Mouse (Mus musculus) adrenal gland, adult 18-20 months (tissue): ENCODE measurements around the gene Ffar1. TPM values are rescaled to one million over a fixed set of nuclear protein-coding genes. Genes with fewer than 3 reads are reported as not detected.

Experiments used
- DNase-seq, 2 experiments: peaks; one replicate each; pipeline ENCODE4 v3.0.0; 2021 to 2022; ENCODE audit warnings: low spot score in 2 of 2
- long read RNA-seq, 2 experiments: library from polyadenylated mRNA; stranded (forward); transcript quantifications; one replicate each; pipeline ENCODE4 v2.0.0; 2021
- total RNA-seq, 2 experiments: library from RNA; stranded (reverse); gene quantifications; 1 replicate in 1 of 2; 2 replicates in 1 of 2; pipeline ENCODE4 v1.2.3; 2021

Ffar1 gene
- not detected for total RNA-seq
- long read RNA-seq, experiment 1 = 0 reads
- long read RNA-seq, experiment 2 = 0 reads

GRCm38 (mm10) chr7:30861464-30861863 lies at the start of gene Ffar1:
Gene Ffar1 (minus strand): TSS chr7:30861564.
- no peak for DNase-seq

DNA sequence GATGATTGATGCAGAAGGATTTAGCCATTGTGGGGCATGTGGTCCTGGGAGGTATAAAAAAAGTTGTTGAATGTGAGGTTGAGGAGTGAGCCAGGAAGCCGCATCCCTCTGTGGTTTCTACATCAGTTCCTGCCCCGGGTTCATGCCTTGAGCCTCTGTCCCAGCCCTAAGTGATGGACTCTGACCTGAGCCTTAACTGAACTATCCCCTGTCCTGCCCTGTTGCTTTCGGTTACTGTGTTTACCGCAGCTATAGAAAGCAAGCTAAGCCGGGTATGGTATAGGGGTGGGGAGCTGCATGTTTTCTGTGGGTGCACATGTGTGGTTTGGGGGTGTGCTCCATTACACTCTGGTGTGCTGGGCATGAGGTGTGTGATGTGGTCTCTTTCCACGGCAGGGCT lies 48.4 kb upstream of the Ffar1 start:
- no peak for DNase-seq

DNA sequence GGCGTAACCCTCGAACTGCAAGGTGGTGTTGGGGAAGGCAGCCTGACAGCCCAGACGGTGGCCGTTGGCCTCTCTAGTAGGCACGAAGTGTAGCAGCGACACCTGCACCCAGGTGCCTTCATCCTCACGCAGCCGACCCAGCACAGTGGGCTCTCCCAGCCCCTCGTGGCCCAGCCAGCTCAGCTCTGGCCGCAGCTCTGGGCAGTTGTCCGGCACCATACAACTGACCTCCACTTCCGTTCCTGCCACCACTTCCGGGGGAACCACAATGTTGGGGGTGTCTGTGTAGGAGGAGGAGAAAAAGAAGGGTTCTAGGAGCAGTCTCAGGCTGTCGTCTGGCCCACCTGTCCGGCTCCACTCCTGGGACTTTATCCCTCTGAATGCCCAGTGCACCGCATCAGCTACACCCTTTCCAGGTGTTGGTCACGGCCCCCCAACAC lies 47.6 kb upstream of the Ffar1 start:
- no peak for DNase-seq

GRCm38 (mm10) chr7:30908277-30908991 lies 47.1 kb upstream of the Ffar1 start:
- no peak for DNase-seq

DNA sequence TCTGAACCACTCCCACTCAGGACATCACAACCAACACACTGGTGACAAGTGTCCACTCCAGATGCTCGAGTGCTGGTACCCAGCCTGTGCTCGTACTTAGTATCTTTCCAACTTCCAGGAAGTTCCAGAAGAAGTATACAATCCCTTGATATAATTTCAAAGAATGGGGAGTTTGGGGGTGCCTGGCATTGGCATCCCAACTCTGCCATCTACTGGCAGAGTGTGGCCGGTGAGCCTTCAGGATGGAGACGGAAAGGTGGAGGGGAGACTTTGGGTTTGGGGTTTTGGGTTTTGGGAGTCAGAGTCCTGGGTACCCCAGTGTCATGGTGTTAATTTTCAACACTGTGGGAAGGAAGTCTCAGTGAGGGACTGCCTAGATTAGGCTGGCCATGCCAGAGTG lies 42.7 kb upstream of the Ffar1 start:
- no peak for DNase-seq

GRCm38 (mm10) chr7:30895217-30895616 lies 33.9 kb upstream of the Ffar1 start:
- DNase-seq = no peak

- DNase-seq = no peak
These were observed 31.2 kb upstream of the Ffar1 start for GRCm38 (mm10) chr7:30892515-30892914.

DNA sequence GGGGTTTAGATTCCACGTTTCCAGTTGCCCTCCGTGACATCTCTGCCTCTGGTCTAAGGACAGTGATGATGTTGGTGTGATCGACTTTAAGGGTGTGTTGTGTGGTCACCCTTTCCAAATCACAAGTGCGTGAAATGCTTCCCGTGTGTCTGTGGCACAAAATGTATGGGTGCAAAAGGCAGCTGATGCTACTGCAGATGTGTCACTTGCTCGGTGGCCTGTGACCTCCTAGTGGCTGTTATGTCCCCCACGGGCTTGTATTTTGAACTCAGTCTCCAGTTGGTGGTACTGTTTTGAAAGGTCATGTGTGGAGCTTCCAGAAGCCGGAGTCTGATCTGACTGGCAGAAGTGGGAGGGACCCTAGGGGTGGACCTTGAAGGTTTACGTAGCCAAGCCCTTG lies 30.4 kb upstream of the Ffar1 start:
- DNase-seq = no peak

DNA sequence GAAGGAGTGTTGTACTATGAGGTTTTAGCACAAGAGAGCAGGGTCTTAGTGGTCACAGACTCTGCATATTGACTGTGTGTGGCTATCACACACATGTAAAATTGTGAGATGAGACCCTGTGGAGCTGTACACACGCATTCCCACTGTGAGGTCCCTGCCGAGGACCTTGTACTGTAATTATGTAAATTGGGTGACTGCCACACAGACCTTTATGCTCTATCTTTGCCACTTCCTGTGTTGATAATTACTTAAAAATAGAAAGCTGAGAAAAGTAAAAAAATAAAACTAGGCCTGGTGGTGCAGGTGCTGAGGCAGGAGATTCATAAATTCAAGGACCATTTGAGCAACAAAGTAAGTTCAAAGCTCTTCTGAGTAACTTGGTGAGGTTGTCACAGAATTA lies 29.3 kb upstream of the Ffar1 start:
- no peak for DNase-seq

DNA sequence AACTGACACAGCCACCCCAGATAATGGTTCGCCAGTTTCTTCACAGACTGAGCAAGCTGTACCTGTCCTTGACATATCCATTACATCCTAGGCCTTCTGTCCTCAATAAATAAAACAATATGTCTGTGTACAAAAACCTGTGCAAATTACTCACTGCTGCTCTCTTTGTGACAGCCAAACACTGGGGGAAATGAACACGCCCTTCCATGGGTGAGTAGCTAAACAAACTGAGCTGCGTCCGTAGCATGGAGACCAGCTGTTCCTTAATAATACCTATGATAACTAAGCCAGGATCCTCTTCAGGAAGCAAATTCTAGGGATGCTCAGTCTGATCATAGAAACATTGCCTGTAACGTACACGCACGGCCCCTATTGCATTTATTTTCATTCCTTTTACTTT lies 27.4 kb upstream of the Ffar1 start:
- DNase-seq = no peak

DNA sequence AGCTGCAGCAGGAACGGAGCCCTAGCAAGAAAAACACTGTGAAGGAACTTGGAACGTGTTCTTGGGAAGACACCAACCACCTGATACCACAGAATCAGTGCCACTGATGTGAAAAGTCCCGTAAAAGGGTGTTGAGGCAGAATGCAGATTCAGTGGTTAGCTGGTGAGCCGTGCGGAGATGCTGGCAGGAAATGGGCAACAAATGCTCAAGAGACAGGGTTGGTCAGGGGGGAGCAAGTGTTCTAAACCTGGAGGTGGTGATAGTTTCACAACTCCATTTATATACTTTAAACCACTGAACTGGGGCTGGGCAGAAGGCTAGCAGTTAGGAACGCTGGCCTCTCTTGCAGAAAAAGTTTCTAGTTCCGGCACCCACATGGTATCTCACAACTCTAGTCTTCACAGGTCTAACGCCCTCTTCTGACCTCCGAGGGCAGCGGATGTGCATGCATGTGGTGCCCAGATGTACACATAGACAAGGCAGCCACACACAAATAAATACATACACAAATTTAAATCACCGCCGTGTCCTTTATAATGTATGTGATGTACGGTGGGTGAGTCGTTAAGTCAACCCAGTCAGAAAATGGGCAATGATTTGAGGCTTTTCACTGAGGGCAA lies 26.3 kb upstream of the Ffar1 start:
- no peak for DNase-seq

- no peak for DNase-seq
These were observed 25.5 kb upstream of the Ffar1 start for GRCm38 (mm10) chr7:30886852-30887251.

DNA sequence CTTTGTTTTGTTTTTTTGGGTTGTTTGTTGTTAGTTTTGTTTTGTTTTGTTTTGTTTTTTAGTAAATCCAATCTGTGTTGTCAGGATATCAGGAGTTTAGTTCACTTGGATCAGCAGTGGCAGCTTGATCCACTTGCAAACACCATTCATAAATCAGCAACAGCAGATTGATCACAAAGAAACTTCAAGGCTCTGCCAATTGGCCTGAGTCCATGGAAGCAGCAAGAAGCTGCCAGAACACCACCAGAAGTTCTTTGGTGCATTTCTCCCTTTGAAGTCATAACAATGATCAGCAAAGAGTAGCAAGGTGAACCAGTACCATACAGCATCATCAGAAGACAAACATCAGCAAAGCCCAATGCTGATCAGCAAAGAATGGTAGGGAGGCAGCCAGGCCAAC lies 22.7 kb upstream of the Ffar1 start:
- no peak for DNase-seq

DNA sequence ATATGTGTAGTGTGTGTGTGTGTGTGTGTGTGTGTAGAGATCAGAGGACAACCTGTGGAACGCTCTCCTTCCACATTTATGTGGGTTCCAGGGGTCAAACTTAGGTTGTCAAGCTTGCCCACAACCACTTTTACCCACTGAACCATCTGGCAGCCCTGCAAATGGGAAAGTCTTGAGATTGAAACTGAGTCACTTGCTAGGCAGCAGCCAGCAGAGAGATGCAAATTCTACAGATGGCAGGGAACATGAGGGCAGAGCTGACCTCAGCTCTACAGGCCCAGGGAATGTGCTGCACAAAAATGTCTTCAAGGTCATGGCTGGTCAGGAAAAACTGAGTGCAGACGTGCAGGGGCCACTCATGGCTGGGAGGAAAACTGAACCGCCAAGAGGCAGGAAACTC lies 20.0 kb upstream of the Ffar1 start:
- no peak for DNase-seq

DNA sequence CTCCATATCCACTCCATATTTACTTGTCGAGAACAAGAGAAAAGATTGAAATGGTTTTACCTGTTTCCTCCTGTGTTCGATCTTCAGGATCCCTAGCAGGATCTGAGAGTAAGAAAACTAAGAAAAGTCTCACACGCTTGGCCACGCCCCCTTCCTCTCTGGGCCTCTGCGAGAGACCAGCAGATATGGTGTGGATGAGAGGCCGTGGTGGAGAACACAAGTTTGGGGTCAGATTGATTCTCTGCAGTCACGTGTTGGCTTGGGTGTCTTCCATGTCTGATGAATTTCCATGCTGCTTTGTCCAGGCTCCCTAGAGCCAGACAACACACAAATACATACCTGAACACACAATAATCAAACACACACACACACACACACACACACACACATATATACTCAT lies 18.8 kb upstream of the Ffar1 start, which contains the start of gene Cd22:
TSS of gene Cd22 (minus strand) at position 167 of the 400 bp plus-strand sequence.
- DNase-seq = no peak

- no peak for DNase-seq
These were observed 17.6 kb upstream of the Ffar1 start for GRCm38 (mm10) chr7:30878950-30879349.

GRCm38 (mm10) chr7:30873083-30873482 lies 11.7 kb upstream of the Ffar1 start:
- peak; percentile 74 to 76 for DNase-seq

GRCm38 (mm10) chr7:30863386-30863785 lies 2.0 kb upstream of the Ffar1 start:
- DNase-seq = no peak

GRCm38 (mm10) chr7:30859635-30860402 lies 1.5 kb downstream of the Ffar1 start:
- no peak for DNase-seq

GRCm38 (mm10) chr7:30859290-30859634 lies 2.1 kb downstream of the Ffar1 start:
- peak; percentile 71 to 74 for DNase-seq

DNA sequence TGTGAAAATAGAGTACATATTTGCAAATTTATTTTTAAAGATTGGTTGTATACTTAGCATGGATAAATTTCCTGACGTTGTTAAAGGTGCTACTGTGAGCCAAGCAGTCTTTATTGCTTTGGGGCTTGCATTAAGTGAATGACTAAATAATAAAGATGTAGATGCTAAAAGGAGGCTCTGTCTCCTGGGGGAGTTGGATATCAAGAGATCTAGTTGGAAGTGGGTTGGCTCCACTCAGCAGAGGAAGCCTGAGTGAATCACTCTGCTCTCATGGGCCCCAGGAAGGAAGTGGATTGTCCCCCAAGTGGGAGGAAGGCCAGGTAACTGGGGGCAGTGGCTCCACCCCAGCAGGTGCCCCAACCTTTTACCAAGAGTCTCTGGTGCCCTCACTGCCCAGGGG lies 3.6 kb downstream of the Ffar1 start:
- no peak for DNase-seq

DNA sequence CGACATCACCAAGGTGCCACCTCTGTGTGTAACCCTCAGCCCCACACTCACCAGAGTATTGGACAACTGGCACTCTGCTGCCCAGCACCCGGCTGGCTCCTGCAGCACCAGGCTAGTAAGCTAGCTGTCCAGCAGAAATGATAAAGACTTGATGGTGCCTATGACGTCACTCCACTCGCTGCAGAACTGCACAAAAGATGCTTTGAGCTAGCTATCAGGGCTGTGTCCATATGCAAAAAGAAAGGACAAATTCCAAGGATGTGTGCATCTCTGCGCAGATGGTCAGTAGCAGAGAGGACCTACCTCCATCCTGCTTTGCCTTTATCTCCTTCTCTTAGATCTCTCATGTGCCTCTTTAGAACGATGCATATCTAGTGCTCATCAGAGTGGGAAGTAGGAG lies 5.3 kb downstream of the Ffar1 start, which contains the start of gene Ffar3:
TSS of gene Ffar3 (minus strand) at position 101 of the 400 bp plus-strand sequence.
- no peak for DNase-seq
